Mouse (Mus musculus) adrenal gland, postnatal 36 days (tissue): Measurements from ENCODE around the gene Oxsm. TPM values are rescaled to one million over a fixed set of nuclear protein-coding genes. Genes with fewer than 3 reads are reported as not detected.

ENCODE experiments used
- DNase-seq, 2 experiments: peaks; one replicate each; pipeline ENCODE4 v3.0.0; 2021; ENCODE audit warnings: mixed read lengths in 1 of 2
- long read RNA-seq, 2 experiments: library from polyadenylated mRNA; stranded (forward); transcript quantifications; one replicate each; pipeline ENCODE4 v2.0.0; 2021; ENCODE audit warnings: borderline sequencing depth in 2 of 2
- total RNA-seq, 2 experiments: library from RNA; stranded (reverse); gene quantifications; 2 replicates each; pipeline ENCODE4 v1.2.3; 2021

Oxsm gene
- 10 to 100 TPM; 15.2 to 24.5 TPM for total RNA-seq
- long read RNA-seq, experiment 1, partial matches to known transcripts = 1 of 9 reads
- long read RNA-seq, experiment 1, other reads (novel, unspliced or antisense) = 3 of 9 reads
- long read RNA-seq, experiment 2, partial matches to known transcripts = 0 of 3 reads
- long read RNA-seq, experiment 2, other reads (novel, unspliced or antisense) = 0 of 3 reads

GRCm38 (mm10) chr14:16249171-16249874 lies at the start of gene Oxsm, which contains the start of gene Ngly1:
Gene Oxsm, minus strand, starts transcription at chr14:16249808.
Gene Ngly1, plus strand, starts transcription at chr14:16249280.
- peak; percentile 92 to 95 for DNase-seq

GRCm38 (mm10) chr14:16296816-16297468 lies 47.3 kb upstream of the Oxsm start:
- no peak for DNase-seq

- no peak for DNase-seq
Observed at GRCm38 (mm10) chr14:16293921-16294320, 44.3 kb upstream of the Oxsm start.

GRCm38 (mm10) chr14:16293015-16293414 lies 43.4 kb upstream of the Oxsm start:
- no peak for DNase-seq

- no peak for DNase-seq
Observed at GRCm38 (mm10) chr14:16292371-16292770, 42.8 kb upstream of the Oxsm start.

- no peak for DNase-seq
Observed at GRCm38 (mm10) chr14:16283966-16284365, 34.4 kb upstream of the Oxsm start.

GRCm38 (mm10) chr14:16279196-16279595 lies 29.6 kb upstream of the Oxsm start:
- DNase-seq = peak in 1 of 2 experiments; percentile 9

GRCm38 (mm10) chr14:16273677-16274076 lies 24.1 kb upstream of the Oxsm start:
- DNase-seq = no peak

GRCm38 (mm10) chr14:16269776-16270175 lies 20.2 kb upstream of the Oxsm start:
- DNase-seq = no peak

- DNase-seq = no peak
Observed at GRCm38 (mm10) chr14:16267028-16267427, 17.4 kb upstream of the Oxsm start.

GRCm38 (mm10) chr14:16261869-16262268 lies 12.3 kb upstream of the Oxsm start:
- DNase-seq = no peak

GRCm38 (mm10) chr14:16260541-16260940 lies 10.9 kb upstream of the Oxsm start:
- no peak for DNase-seq

- peak; percentile 11 to 38 for DNase-seq
Observed at GRCm38 (mm10) chr14:16256209-16256608, 6.6 kb upstream of the Oxsm start.

- no peak for DNase-seq
Observed at GRCm38 (mm10) chr14:16255745-16256144, 6.1 kb upstream of the Oxsm start.

GRCm38 (mm10) chr14:16250099-16250498 lies 491 bp upstream of the Oxsm start:
- DNase-seq = no peak

- DNase-seq = no peak
Observed at GRCm38 (mm10) chr14:16248603-16249157, 928 bp downstream of the Oxsm start.

GRCm38 (mm10) chr14:16248135-16248534 lies 1.5 kb downstream of the Oxsm start:
- DNase-seq = no peak

- no peak for DNase-seq
Observed at GRCm38 (mm10) chr14:16246340-16246912, 3.2 kb downstream of the Oxsm start.

- no peak for DNase-seq
Observed at GRCm38 (mm10) chr14:16245127-16245526, 4.5 kb downstream of the Oxsm start.

- DNase-seq = no peak
Observed at GRCm38 (mm10) chr14:16244370-16244769, 5.2 kb downstream of the Oxsm start.

- DNase-seq = peak; percentile 27 to 31
Observed at GRCm38 (mm10) chr14:16243603-16244209, 5.9 kb downstream of the Oxsm start.

- DNase-seq = peak; percentile 92 to 93
Observed at GRCm38 (mm10) chr14:16242947-16243602, 6.5 kb downstream of the Oxsm start.
